Mouse (Mus musculus) limb, embryonic 10.5 days (tissue): Measurements from ENCODE around the gene Fitm1. TPM values are rescaled to one million over a fixed set of nuclear protein-coding genes. Genes with fewer than 3 reads are reported as not detected.

Source experiments
- DNase-seq: peaks from one replicate; pipeline ENCODE4 v3.0.0-alpha.2; 2017; ENCODE audit warnings: low spot score
- H3K27ac ChIP-seq: fragments of 300-500 bp; sonication (generic); 2 replicates; pipeline ENCODE4 v1.5.1; 2016; ENCODE audit warnings: mild to moderate bottlenecking
- H3K27me3 ChIP-seq: fragments of 300-500 bp; sonication (generic); 2 replicates; pipeline ENCODE4 v1.6.1; 2016; ENCODE audit warnings: low read depth, mild to moderate bottlenecking; ENCODE audit not compliant: poor library complexity, severe bottlenecking
- H3K36me3 ChIP-seq: fragments of 300-500 bp; sonication (generic); 2 replicates; pipeline ENCODE4 v1.6.1; 2016; ENCODE audit warnings: mild to moderate bottlenecking, moderate library complexity
- H3K4me1 ChIP-seq: fragments of 300-500 bp; sonication (generic); 2 replicates; pipeline ENCODE4 v1.6.1; 2016
- H3K4me3 ChIP-seq: fragments of 300-500 bp; sonication (generic); 2 replicates; pipeline ENCODE4 v1.5.1; 2016; ENCODE audit warnings: mild to moderate bottlenecking, moderate library complexity
- H3K9me3 ChIP-seq: fragments of 300-500 bp; sonication (generic); replicated peaks from 2 replicates; pipeline ENCODE4 v1.6.1; 2016; ENCODE audit warnings: mild to moderate bottlenecking
- WGBS: fragments of 180-500 bp; shearing (Covaris S2); methylation state at CpG from one replicate; pipeline ENCODE4 v1.1.7; 2016; 5-methylcytosine and 5-hydroxymethylcytosine counted together
- polyA plus RNA-seq: library from polyadenylated mRNA; unstranded; fragments of >200 nt; fragmentation: Nextera tagmentation; extraction: Ambion mirVana; gene quantifications from 2 replicates; pipeline ENCODE4 v1.2.1, GENCODE M21; 2016

Fitm1 gene
- polyA plus RNA-seq: 1.3 and 3.9 TPM in 2 replicates

DNA sequence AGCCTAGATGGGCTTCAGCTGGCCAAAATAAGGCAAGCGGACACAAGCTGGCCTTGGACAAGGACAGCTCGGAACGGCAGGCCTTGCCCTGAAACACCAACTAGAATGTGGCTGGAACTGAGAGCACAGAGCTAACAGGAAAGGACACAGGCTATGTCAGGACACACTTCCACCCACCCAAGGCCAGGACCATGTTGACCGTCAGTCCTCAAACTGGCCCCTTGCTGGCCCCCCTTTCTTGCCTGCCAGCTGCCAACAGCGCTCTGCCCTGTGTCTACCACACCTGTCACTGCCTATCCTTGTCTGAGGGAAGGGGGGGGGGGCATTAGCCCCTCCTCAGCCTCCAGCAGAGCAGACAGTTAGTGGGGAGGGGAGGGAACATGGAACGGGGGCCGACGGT, at the start of gene Fitm1:
TSS of gene Fitm1 (plus strand) at position 316 of the 400 bp plus-strand sequence.
- Histone ChIP-seq H3K27me3 (no peaks in the 10 kb centered on the region), H3K4me1 (peaks cover 33% of the 10 kb centered on the region), H3K36me3 (peaks cover 10% of the 10 kb centered on the region), H3K9me3 (no peaks in the 10 kb centered on the region), H3K4me3 (no peak within 1 kb of the TSS), H3K27ac (peak within 1 kb of the TSS; percentile 66)
- WGBS: 70% methylated on average over 8 of the region's 8 CpGs
- no peak for DNase-seq

DNA sequence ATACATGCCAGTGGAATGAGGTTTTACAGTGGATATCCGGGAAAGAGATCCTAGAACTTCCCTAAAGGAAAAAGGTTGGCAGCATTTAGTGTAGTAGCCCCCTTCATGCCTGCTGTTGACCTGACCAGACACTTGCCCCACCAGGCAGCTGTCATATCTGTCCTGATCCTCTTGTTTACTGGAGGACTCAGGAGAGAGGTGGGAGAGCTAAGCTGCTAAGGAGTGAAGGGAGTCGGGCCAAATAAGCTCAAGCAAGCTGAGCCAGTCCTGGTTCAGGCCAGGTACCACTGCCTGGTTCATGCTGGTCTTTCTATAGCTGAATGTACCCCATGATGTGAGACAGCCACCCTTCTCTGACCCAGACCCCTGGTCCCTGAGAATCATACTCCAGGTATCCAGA, 48.7 kb upstream of the Fitm1 start:
- H3K27ac ChIP-seq: no peak overlapping the region
- no peaks in the 10 kb centered on the region for H3K4me1 ChIP-seq
- H3K27me3 ChIP-seq: peaks cover 48% of the 10 kb centered on the region
- 85% methylated on average over 2 of the region's 2 CpGs for WGBS
- H3K4me3 ChIP-seq: no peak overlapping the region
- H3K9me3 ChIP-seq: no peaks in the 10 kb centered on the region
- DNase-seq: no peak
- no peaks in the 10 kb centered on the region for H3K36me3 ChIP-seq

DNA sequence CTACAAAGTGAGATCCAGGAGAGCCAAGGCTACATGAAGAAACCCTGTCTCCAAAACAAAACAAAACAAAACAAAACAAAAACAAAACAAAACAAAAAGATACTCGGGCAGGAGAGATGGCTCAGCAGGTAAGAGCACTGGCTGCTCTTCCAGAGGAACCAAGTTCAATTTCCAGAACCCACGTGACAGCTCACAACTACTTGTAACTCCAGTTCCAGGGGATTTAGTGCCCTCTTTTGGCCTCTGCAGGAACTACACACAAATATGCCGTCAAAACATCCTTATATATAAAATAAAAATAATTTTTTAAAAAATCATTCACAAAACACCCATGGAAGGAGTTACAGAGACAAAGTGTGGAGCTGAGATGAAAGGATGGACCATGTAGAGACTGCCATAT, 47.5 kb upstream of the Fitm1 start:
- 25% methylated on average over 3 of the region's 3 CpGs for WGBS
- no peak overlapping the region for H3K4me3 ChIP-seq
- H3K9me3 ChIP-seq: no peaks in the 10 kb centered on the region
- no peaks in the 10 kb centered on the region for H3K36me3 ChIP-seq
- DNase-seq: no peak
- no peaks in the 10 kb centered on the region for H3K4me1 ChIP-seq
- no peak overlapping the region for H3K27ac ChIP-seq
- peaks cover 35% of the 10 kb centered on the region for H3K27me3 ChIP-seq

DNA sequence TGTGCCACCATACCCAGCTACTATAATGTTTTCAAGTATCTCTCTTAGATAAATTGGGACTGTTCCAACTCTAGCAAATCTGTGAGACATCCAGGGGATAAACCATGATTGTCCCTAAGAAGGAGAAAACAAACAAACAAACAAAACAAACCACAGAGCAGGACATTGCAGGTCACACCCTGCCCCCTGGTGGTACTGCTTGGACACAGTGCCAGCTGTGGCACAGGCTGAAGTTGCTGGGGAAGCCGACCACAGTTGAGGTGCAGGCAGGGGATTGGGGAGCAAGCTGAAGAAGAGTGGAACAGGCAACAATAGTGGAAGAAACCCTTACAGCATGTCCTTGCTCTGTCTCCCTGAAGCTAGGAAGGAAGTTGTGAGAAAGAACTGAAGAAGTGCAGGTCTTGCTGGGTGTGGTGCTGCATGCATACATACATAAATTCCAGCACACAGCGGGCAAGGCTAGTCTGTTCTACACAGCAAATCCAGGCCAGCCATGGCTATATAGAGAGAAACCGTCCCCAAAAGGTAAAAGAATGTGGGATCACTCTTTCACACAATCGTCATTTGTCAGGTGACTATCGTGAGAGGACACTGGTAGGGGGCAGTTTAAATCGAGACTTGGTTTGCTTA, 39.2 kb upstream of the Fitm1 start:
- Histone ChIP-seq H3K9me3 (no peaks in the 10 kb centered on the region), H3K27ac (no peak overlapping the region), H3K4me1 (peaks cover 15% of the 10 kb centered on the region), H3K27me3 (peaks cover 6% of the 10 kb centered on the region; the same call in 1 of the 2 replicates), H3K36me3 (no peaks in the 10 kb centered on the region), H3K4me3 (no peak overlapping the region)
- DNase-seq: peak; percentile 53
- 50% methylated on average over 6 of the region's 6 CpGs for WGBS

DNA sequence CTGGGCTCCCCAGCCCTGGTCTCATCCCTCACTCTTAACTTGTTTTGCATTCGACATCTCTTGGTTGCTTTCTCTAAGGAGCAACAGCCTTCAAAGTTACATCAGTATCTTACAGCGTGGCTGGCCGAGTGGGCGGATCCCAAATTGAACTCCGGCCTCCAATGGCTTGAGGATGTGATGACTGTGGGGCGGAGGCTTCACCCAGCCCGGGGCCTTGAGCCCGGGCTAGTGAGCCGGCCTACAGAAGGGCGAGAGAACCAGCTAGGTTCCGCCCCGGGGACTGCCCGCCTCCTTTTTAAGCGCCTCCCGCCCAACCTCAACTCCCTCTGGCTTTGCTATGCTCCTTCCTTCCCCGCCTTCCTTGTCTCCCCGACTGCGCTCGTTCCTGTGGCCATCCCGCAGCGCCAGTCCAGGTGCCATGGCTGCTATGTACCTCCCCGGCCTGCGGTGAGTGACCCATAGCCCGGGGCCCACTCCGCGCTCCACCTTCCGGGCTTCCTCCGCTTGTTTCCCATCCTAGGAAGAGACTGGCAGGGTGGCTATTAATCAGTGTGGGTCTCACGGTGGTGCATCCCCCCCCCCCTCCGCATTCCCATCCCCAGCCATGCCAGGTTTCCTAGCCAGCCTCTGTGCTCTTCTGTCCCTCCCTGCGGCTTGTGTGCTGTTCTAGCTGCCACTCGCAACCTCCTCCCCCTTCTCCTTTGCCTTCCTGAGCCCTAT, 35.2 kb upstream of the Fitm1 start, which contains the start of gene Pck2:
TSS of gene Pck2 (plus strand) at position 200 of the 720 bp plus-strand sequence.
- Histone ChIP-seq H3K27me3 (peaks cover 6% of the 10 kb centered on the region; the same call in 1 of the 2 replicates), H3K4me3 (peak within 1 kb of the TSS; percentile 69), H3K9me3 (no peaks in the 10 kb centered on the region), H3K27ac (peak within 1 kb of the TSS; percentile 88), H3K36me3 (peaks cover 31% of the 10 kb centered on the region), H3K4me1 (peaks cover 18% of the 10 kb centered on the region)
- under 1% methylated on average over 32 of the region's 32 CpGs for WGBS
- DNase-seq: peak; percentile 86

DNA sequence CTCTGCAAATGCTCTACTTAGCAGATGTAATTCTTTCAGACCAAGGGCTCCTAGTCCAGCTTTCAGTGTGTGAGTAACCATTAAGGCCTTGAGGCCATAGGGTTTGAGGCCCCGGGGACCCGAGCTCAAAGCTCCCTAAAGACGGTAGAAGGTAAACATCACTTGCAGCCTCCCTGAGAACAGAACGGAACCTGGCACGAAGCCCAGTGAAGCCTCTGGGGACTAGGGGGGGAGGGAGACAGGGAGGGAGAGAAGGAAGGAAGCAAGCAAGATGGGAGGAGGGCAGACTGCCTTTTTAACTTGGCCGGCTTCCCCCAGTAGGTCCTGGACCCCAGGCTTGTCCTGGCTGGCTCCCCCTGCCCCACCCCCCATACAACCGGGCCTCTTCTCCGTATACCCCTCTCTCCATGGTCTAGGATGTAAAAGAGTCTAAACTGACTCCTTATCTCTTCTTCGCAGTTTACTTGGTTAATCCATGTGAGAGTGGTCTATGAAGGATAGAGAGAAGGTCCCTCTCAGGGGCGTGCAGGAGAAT, 34.6 kb upstream of the Fitm1 start:
- peak overlapping the region; percentile 69 for H3K4me3 ChIP-seq
- H3K36me3 ChIP-seq: peaks cover 36% of the 10 kb centered on the region
- peak overlapping the region; percentile 88 for H3K27ac ChIP-seq
- peaks cover 18% of the 10 kb centered on the region for H3K4me1 ChIP-seq
- H3K9me3 ChIP-seq: no peaks in the 10 kb centered on the region
- peak; percentile 57 for DNase-seq
- peaks cover 6% of the 10 kb centered on the region; the same call in 1 of the 2 replicates for H3K27me3 ChIP-seq
- 8% methylated on average over 10 of the region's 10 CpGs for WGBS

DNA sequence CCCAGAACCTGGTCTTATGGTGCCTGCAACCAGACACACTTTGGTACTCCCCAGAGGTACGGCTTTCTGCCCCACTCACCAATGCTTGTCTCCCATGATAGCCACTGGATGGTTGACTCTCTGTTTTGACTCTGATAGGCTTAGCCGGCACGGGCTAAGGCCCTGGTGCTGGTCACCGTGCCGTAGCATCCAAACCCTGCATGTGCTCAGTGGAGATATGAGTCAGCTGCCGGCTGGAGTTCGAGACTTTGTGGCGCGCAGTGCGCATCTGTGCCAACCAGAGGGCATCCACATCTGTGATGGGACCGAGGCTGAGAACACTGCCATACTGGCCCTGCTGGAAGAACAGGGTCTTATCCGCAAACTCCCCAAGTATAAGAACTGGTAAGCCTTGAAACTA, 33.1 kb upstream of the Fitm1 start:
- DNase-seq: no peak
- no peaks in the 10 kb centered on the region for H3K9me3 ChIP-seq
- peaks cover 49% of the 10 kb centered on the region for H3K36me3 ChIP-seq
- peaks cover 6% of the 10 kb centered on the region; the same call in 1 of the 2 replicates for H3K27me3 ChIP-seq
- WGBS: 94% methylated on average over 12 of the region's 12 CpGs
- H3K27ac ChIP-seq: no peak overlapping the region
- H3K4me1 ChIP-seq: peaks cover 18% of the 10 kb centered on the region
- H3K4me3 ChIP-seq: no peak overlapping the region

DNA sequence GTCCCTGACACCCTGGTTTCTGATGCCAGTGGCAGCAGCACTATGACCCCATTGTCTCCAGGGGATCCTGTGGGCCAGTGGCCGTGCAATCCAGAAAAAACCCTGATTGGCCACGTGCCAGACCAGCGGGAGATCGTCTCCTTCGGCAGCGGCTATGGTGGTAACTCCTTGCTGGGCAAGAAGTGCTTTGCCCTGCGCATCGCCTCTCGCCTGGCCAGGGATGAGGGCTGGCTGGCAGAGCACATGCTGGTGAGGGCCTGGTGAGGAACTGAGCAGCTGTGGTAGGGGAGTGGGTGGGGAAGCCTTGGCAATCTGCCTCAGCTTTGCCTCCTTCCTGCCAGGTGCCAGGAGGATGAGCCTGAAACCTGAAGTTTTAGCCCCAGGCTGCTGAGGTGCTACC, 31.1 kb upstream of the Fitm1 start:
- Histone ChIP-seq H3K27ac (no peak overlapping the region), H3K36me3 (peaks cover 70% of the 10 kb centered on the region), H3K4me1 (peaks cover 18% of the 10 kb centered on the region), H3K9me3 (no peaks in the 10 kb centered on the region), H3K27me3 (peaks cover 1% of the 10 kb centered on the region; the same call in 1 of the 2 replicates), H3K4me3 (no peak overlapping the region)
- no peak for DNase-seq
- WGBS: 90% methylated on average over 9 of the region's 9 CpGs

DNA sequence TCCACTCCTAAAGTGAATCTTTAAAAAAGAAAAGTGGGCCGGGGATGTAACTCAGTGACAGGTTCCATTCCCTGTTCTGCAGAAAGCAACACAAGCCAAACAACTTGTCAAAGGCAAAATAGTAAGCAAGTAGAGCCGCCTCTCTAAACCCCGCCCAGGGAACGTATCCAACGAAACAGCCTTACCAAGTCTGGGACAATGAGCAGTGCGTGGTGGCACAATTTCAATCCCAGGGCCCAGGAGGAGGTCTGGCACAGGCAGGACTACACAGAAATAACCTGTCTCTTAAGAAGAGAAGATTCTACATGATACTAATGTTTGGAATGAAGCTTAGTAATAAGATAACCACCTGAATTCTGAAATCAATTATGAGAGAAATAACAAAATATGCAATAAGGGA, 25.2 kb upstream of the Fitm1 start:
- Histone ChIP-seq H3K36me3 (peaks cover 42% of the 10 kb centered on the region), H3K27ac (no peak overlapping the region), H3K4me3 (no peak overlapping the region), H3K4me1 (no peaks in the 10 kb centered on the region), H3K27me3 (no peaks in the 10 kb centered on the region), H3K9me3 (no peaks in the 10 kb centered on the region)
- DNase-seq: no peak
- 90% methylated on average over 6 of the region's 6 CpGs for WGBS

DNA sequence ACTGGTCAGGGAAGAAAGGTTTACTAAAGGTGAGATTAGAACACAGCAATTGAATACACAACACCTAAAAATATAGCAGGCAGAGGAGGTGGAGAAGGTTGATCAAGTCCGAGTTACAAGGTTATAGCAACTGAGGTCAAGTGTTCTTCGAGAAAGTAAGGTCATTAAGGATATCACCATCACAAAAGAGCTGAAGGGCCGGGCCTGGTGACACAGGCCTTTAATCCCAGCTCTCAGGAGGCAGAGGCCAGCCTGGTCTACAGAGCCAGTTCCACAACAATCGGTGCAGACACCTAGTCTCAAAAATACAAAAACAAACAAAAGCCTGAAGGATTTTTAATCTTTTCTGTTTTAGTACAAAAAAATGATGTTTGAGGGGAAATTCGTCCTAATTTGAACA, 24.1 kb upstream of the Fitm1 start:
- no peak overlapping the region for H3K4me3 ChIP-seq
- no peaks in the 10 kb centered on the region for H3K9me3 ChIP-seq
- no peak for DNase-seq
- peaks cover 32% of the 10 kb centered on the region for H3K36me3 ChIP-seq
- no peak overlapping the region for H3K27ac ChIP-seq
- no peaks in the 10 kb centered on the region for H3K4me1 ChIP-seq
- 74% methylated on average over 5 of the region's 5 CpGs for WGBS
- H3K27me3 ChIP-seq: no peaks in the 10 kb centered on the region

DNA sequence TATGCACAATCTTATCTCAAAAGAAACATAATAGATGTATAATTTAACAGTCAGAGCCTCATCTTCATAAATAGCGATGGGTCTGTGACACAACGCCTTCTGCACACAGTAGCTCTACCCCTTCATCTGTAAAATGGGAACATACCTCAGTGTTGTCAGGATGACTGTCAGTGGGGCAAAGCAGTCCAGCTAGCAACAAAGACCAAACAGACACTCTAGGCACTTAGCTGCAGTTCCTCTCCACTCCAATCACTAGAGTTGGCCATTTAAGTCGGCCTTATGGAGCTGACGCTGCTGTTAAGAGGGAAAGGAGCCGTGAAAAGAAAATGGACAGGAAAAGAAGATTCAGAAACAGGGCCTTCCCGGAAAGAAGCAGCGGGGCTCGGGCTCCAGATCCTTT, 23.6 kb upstream of the Fitm1 start:
- no peak overlapping the region for H3K27ac ChIP-seq
- peaks cover 27% of the 10 kb centered on the region for H3K36me3 ChIP-seq
- no peak for DNase-seq
- H3K4me1 ChIP-seq: peaks cover 2% of the 10 kb centered on the region; the same call in 1 of the 2 replicates
- H3K4me3 ChIP-seq: no peak overlapping the region
- 88% methylated on average over 8 of the region's 8 CpGs for WGBS
- H3K27me3 ChIP-seq: no peaks in the 10 kb centered on the region
- H3K9me3 ChIP-seq: no peaks in the 10 kb centered on the region

DNA sequence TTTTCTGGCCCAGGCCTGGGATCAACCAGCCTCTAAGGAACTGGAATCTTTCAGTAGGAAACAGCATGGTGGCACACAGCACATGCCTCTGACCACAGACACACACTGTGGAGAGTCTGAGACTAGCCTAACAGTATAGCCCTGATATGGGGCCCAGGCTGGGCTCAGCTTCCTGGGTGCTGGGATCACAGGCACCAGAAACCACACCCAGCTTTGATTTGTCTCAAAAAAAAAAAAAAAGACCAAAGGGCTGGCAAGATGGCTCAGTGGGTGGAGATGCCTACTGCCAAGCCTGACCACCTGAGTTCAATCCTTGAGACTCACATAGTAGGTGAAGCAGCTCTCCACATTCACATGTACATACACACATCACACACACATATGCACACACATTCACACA, 20.8 kb upstream of the Fitm1 start:
- Histone ChIP-seq H3K36me3 (no peaks in the 10 kb centered on the region; the same call in 1 of the 2 replicates), H3K27ac (no peak overlapping the region), H3K9me3 (no peaks in the 10 kb centered on the region), H3K4me3 (no peak overlapping the region), H3K4me1 (peaks cover 6% of the 10 kb centered on the region; the same call in 1 of the 2 replicates), H3K27me3 (no peaks in the 10 kb centered on the region)
- no peak for DNase-seq

DNA sequence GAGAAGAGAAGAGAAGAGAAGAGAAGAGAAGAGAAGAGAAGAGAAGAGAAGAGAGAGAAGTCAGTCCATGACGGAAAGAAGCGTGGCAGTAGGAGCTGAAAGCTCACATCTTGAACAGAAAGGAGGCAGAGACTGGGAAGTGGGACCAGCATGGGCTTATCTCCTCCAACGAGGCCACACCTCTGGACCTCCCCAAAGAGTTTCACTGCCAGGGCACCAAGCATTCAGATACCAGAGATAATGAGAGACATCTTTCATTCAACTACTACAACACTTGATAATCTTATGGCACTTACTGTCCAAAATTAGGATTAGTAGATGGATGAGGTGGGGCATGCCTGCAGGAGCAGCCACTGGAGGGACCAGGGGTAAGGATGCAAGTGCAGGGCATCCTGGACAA, 19.6 kb upstream of the Fitm1 start:
- no peak overlapping the region for H3K4me3 ChIP-seq
- H3K9me3 ChIP-seq: no peaks in the 10 kb centered on the region
- no peak overlapping the region for H3K27ac ChIP-seq
- DNase-seq: no peak
- H3K27me3 ChIP-seq: no peaks in the 10 kb centered on the region
- peaks cover 6% of the 10 kb centered on the region; the same call in 1 of the 2 replicates for H3K4me1 ChIP-seq
- WGBS: 86% methylated on average over 3 of the region's 3 CpGs
- H3K36me3 ChIP-seq: no peaks in the 10 kb centered on the region
